Mouse (Mus musculus) gastrocnemius, adult 8-10 months (tissue): Measurements from ENCODE around the gene Castor1. TPM values are rescaled to one million over a fixed set of nuclear protein-coding genes. Genes with fewer than 3 reads are reported as not detected.
A peak's percentile ranks its signal among the peaks of the same experiment; 100 is the strongest.

Source experiments
- DNase-seq, 2 experiments: peaks; one replicate each; pipeline ENCODE4 v3.0.0; 2022; ENCODE audit warnings: low spot score in 2 of 2
- total RNA-seq, 4 experiments: library from RNA; stranded (reverse); gene quantifications; 2 replicates each; pipeline ENCODE4 v1.2.4; 2022

Castor1 gene
- total RNA-seq, 4 experiments from 2014 or later, result 0.56 to 2.9 (median 1.8) TPM

- no peak for DNase-seq
Observed at GRCm38 (mm10) chr11:4205951-4206350, 12.1 kb upstream of the Castor1 start.

GRCm38 (mm10) chr11:4206563-4206962, 11.5 kb upstream of the Castor1 start:
- no peak for DNase-seq

DNA sequence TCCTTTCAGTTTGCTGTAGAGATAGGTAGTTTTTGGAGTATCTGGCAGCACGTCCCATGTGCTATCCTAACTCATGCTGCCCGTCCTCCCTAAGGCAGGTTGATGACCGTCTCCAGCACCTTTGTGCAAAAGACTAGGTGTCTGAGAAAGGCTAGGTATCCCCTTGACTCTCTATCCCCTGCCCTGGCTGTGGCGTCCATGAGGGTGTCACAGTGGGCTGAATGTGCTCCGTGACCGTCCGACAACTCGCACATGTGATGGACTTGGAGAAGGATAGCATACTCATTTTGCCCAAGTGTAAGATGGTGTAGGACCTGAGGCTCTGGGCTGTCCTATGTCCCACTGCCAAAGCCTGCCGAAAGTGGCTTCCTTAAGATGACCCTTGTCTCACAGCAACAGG, 10.4 kb upstream of the Castor1 start:
- no peak for DNase-seq

DNA sequence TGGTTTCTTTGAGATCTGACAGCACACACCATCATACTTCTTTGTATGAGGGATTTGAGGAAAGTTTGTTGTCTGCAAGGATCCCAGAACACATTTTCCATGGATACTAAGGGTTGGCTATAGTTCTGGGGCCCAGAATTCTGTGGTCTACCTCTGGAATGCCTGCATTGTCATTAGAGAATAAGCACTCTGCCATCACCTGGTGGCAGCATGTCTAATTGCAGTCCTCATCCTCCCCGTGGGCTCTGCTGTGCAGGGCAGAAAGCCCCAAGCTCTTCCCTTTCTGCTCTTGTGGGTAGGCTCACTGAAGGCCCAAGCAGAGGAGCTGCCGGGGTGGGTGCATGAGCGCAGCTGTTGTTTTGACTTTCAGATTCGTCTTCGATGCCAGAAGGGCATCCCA, 8.5 kb upstream of the Castor1 start:
- DNase-seq, result no peak

DNA sequence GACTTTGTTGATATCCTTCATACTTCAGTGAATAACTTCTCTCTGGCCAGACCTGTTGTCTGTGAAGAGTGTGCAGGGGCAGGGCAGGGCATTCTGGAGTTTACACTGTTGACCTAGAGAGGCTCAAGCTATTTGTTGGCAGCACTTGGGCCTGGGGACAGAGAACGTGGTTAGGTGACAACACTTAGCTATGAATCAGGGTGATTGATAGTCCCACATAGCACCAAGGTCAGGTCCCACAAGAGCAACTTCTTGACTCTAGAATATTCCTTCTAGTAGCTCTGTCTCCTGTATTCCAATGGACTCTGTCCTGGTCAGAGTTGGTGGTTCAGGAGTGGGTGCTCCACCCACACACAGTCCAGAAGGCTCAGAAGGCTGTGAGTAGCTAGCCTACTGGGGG, 7.2 kb upstream of the Castor1 start:
- no peak for DNase-seq

DNA sequence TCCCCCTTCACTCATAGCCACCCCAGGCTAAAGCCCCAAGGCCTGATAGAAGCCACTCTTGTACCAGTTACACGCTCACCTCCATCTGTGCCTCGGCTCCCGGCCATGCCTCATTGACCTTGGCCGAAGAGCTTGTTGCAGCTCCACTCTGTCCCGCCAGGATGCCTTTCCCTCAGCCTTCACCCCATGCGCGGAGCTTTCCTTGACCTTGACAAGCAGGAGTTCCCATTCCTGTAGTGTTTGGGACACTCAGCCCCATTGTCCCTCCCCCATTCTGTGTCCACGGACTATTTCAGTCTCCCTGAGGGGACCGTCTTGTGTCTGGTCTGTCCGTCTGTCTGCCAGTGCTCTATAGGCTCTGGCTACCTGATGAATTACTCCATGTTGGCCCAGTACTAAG, 4.9 kb upstream of the Castor1 start:
- no peak for DNase-seq

DNA sequence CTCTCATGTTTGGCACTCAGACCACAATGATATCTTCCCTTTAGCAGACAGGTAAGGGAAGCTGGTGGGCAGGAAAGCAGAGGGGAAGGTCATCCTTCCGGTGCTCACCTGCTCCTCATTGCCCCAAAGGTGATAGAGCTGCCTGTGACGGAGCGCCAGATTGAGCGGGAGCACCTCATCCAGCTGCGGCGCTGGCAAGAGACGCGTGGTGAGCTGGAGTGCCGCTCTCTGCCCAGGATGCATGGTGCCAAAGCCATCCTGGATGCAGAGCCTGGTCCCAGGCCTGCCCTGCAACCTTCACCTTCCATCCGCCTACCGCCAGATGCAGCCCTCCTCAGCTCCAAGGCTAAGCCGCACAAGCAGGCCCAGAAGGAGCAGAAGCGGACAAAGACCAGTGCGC, 3.5 kb upstream of the Castor1 start:
- no peak for DNase-seq

- no peak for DNase-seq
Observed at GRCm38 (mm10) chr11:4215061-4215460, 3.0 kb upstream of the Castor1 start.

GRCm38 (mm10) chr11:4216248-4217000, 1.6 kb upstream of the Castor1 start:
- DNase-seq, result no peak

- no peak for DNase-seq
Observed at GRCm38 (mm10) chr11:4218637-4219036, 612 bp downstream of the Castor1 start.

- DNase-seq, result peak; percentile 65 to 68
Observed at GRCm38 (mm10) chr11:4219317-4219751, 1.3 kb downstream of the Castor1 start.

GRCm38 (mm10) chr11:4219908-4220307, 1.9 kb downstream of the Castor1 start:
- no peak for DNase-seq

GRCm38 (mm10) chr11:4220443-4221400, 2.7 kb downstream of the Castor1 start:
- peak; percentile 67 to 70 for DNase-seq

GRCm38 (mm10) chr11:4222046-4222950, 4.3 kb downstream of the Castor1 start:
- no peak for DNase-seq

DNA sequence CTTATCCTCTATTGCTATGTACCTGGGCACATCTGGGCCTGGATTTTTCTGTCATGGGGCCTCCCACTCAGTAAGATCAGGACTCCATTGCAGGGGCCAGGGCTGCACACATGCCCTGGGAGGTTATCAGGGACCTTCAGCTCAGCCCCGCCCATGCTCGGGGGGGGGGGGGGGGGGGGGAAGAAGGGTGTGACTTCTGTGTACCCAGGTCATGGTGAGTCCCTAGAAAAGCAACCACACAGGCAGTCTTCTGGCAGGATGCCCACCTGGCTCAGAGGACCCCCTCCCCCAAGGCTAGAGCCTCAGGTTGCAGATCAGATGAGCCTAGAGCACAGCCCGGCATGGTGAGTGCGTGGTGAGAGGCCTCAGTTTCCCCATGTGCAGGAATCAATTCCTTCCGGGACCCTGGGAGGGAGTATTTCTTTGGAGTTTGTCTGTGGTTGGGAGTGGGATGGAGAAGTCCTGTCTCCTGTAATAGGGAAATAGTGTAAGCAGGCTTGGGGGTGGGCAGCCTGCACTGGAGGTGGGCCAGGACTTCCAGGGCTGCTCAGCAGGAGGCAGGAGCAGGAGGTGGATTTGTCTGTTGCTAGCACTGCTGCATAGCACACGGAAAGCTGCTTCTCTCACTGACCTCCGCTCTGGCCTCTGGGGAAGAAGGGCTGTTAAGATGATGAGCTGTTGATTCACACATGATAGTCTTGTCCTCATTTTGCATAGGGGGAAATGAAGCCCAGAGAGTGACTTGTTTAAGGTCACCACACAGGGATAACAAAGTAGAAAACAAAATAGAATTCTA, 5.6 kb downstream of the Castor1 start:
- DNase-seq, result no peak

GRCm38 (mm10) chr11:4224223-4224622, 6.2 kb downstream of the Castor1 start:
- no peak for DNase-seq

DNA sequence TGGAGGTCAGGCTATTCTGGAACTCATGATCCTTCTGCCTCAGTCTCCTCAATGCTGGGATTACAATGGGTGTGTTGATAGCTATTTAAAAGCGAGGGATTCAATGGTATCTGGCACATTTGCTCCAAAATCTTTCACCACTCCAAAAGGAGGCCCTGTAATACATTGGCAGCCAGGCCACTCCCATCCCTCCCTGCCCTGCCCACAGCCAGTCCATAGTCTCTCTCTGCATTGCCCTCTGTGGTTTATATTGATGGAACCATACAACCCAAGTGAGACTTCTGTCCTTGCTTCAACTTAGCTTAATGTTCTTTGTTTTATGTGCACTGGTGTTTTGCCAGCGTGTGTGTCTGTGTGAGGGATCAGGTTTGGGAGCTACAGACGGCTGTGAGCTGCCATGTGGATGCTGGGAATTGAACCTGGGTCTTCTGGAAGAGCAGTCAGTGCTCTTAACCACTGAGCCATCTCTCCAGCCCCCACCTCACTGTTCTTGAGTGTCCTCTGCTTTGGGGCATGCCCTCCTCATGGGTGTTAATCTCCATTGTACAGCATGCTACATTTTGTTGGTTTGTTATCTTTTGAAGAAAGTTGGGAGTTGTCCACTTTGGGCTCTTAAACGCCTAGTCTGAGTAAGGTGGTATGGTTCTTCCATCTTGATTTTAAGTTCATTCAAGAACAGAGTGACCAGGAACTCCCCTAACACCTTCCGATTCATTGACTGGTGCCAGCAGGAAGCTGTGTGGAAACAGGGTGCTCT, 8.7 kb downstream of the Castor1 start:
- DNase-seq, result no peak

DNA sequence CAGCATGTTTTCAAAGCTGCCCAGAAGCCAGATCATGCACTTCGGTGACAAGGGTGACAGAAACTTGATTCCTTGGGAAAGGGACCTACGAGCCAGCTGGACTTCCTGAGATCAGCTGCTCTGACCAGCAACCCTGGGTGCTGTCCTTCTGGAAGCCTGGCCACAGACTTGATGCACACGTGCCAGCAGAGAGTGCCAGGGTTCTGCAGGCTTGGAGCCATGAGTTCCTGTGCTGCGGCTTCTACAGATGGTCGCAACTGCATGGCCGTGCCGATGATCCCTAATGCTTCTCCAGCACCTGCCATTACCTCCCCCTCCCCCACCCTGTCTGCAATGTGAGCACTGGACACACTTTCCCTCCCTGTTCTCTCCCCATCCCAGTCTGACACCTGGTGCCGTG, 10.4 kb downstream of the Castor1 start:
- DNase-seq, result peak; percentile 36 to 67

- no peak for DNase-seq
Observed at GRCm38 (mm10) chr11:4229841-4230240, 11.8 kb downstream of the Castor1 start.

DNA sequence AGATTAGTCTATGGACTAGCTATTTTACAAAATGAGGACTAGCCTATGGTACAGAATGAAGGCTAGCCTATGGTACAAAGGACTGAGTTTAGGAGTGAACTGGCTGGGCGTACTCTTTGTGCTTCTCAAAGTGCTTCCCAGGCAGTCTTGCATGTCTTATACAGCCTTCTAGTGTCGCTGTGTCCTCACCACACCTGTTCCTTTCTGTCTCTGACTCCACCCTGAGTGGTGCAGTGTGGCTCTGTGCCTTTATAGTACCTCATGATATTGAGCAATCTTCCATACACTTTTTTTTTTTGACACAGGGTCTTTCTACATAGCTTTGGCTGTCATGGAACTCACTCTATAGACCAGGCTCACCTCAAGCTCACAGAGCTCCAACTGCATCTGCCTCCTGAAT, 13.4 kb downstream of the Castor1 start:
- DNase-seq, result no peak
